Mouse (Mus musculus) cerebellum, adult 2 months (tissue): Measurements from ENCODE around the gene Mrps33.

Experiments
- CTCF ChIP-seq: fragments of 200-500 bp; IDR thresholded peaks from 2 replicates; pipeline ENCODE4 v1.5.1; 2011; ENCODE audit warnings: low read depth, mild to moderate bottlenecking, control low read depth, low read length, moderate library complexity, borderline replicate concordance; ENCODE audit not compliant: insufficient read depth
- POLR2A ChIP-seq: fragments of 200-500 bp; IDR thresholded peaks from 2 replicates; pipeline ENCODE4 v1.6.1; 2011; ENCODE audit warnings: low read length, control low read depth, borderline replicate concordance; ENCODE audit not compliant: insufficient read depth

- TF ChIP-seq POLR2A (no peak), CTCF (no peak)
These were observed 35.8 kb downstream of the Mrps33 start for GRCm38 (mm10) chr6:39775029-39775428.
